8 mouse cellular contexts compared by ENCODE assay signal in genomic region chr1:74296477-74296876, GRCm38 (mm10). TPM values are rescaled to one million over a fixed set of nuclear protein-coding genes. Genes with fewer than 3 reads are reported as not detected.
A peak's percentile ranks its signal among the peaks of the same experiment; 100 is the strongest.
DNase-seq lines count a peak whose midpoint lies in the region; ATAC-seq and TF ChIP-seq lines count a peak whose summit lies in the region.

No protein-coding gene starts in this region.

- TF ChIP-seq EP300 in liver, embryonic 14.5 days (IDR thresholded peaks at IDR 0.05; ENCODE audit: low read depth), result no peak

- peak overlapping the region; percentile 75 for H3K4me2 ChIP-seq in liver, embryonic 14.5 days (ENCODE audit: low read depth)

- DNase-seq in heart, embryonic 10.5 days (ENCODE audit: low spot score), result no peak
- DNase-seq in heart, postnatal 14 days, result no peak
- peak; percentile 55 for DNase-seq in 3T3-L1 (ENCODE audit: low read depth, low spot score)
- no peak for DNase-seq in liver, embryonic 14.5 days (ENCODE audit: low read depth in 3 of 3, low spot score in 3 of 3)
- DNase-seq in right cerebral cortex, adult 2 months (ENCODE audit: low spot score in 2 of 2), result no peak
- no peak for DNase-seq in natural killer cell, adult 2 months (ENCODE audit: low spot score in 2 of 2)
- DNase-seq in layer of hippocampus, adult 9-11 months, result no peak

- H3K27ac ChIP-seq in heart, embryonic 10.5 days, result peak overlapping the region; percentile 93
- H3K27ac ChIP-seq in embryonic fibroblast, embryonic 13.5 days (ENCODE audit: insufficient read depth, low read length), result peak overlapping the region; percentile 91
- peak overlapping the region; percentile 90 for H3K27ac ChIP-seq in liver, embryonic 14.5 days

- whole genome bisulfite sequencing in heart, embryonic 10.5 days, result 24% methylated on average over 6 of the region's 6 CpGs
- WGBS in liver, embryonic 14.5 days (ENCODE audit: insufficient replicate concordance), result 61% methylated on average over 6 of the region's 6 CpGs

- TF ChIP-seq CTCF in embryonic fibroblast, embryonic 13.5 days (IDR thresholded peaks at IDR 0.05; ENCODE audit: borderline replicate concordance, insufficient read depth, low read length), result no peak
- no peak for TF ChIP-seq CTCF in liver, embryonic 14.5 days (IDR thresholded peaks at IDR 0.05; ENCODE audit: low read depth)

- peak overlapping the region; percentile 66 for H3K9ac ChIP-seq in liver, embryonic 14.5 days (replicated peaks)

- peaks cover 33% of the 10 kb centered on the region for H3K36me3 ChIP-seq in heart, embryonic 10.5 days
- peaks cover 2% of the 10 kb centered on the region; the same call in 1 of the 2 replicates for H3K36me3 ChIP-seq in liver, embryonic 14.5 days (replicated peaks; ENCODE audit: control insufficient read depth, insufficient read depth, low read depth)

- ATAC-seq in liver, embryonic 14.5 days (ENCODE audit: insufficient read depth), result no peak

- H3K27me3 ChIP-seq in heart, embryonic 10.5 days (ENCODE audit: insufficient read depth, poor library complexity, severe bottlenecking), result no peaks in the 10 kb centered on the region
- no peaks in the 10 kb centered on the region for H3K27me3 ChIP-seq in liver, embryonic 14.5 days (ENCODE audit: control insufficient read depth, insufficient read depth, low read length)

- peaks cover 91% of the 10 kb centered on the region for H3K4me1 ChIP-seq in heart, embryonic 10.5 days
- H3K4me1 ChIP-seq in embryonic fibroblast, embryonic 13.5 days (ENCODE audit: control insufficient read depth, insufficient read depth, low read length), result peaks cover 39% of the 10 kb centered on the region
- H3K4me1 ChIP-seq in liver, embryonic 14.5 days (replicated peaks; ENCODE audit: control insufficient read depth in 2 of 2, insufficient read depth in 2 of 2, low read length in 1 of 2), result peaks cover 35 to 44% of the 10 kb centered on the region in 2 experiments

- H3K9me3 ChIP-seq in heart, embryonic 10.5 days, result no peaks in the 10 kb centered on the region
- H3K9me3 ChIP-seq in liver, embryonic 14.5 days (ENCODE audit: control insufficient read depth, low read length), result no peaks in the 10 kb centered on the region

- intact Hi-C loops in heart, postnatal 14 days (cut with DNase I), result no loop called here

- TF ChIP-seq POLR2A in embryonic fibroblast, embryonic 13.5 days (IDR thresholded peaks at IDR 0.05; ENCODE audit: low read depth, low read length), result no peak

- H3K4me3 ChIP-seq in heart, embryonic 10.5 days, result peak overlapping the region; percentile 52
- H3K4me3 ChIP-seq in embryonic fibroblast, embryonic 13.5 days (ENCODE audit: insufficient read depth, low read length), result no peak overlapping the region
- H3K4me3 ChIP-seq in liver, embryonic 14.5 days (ENCODE audit: insufficient read depth in 1 of 2, low read depth in 2 of 2, low read length in 2 of 2), result peak overlapping the region; percentile 36 to 52

RNA-seq across cellular contexts. Expression of gene Tmbim1, which starts 8.9 kb away (rescaled TPM):
- polyA plus RNA-seq in heart, embryonic 10.5 days (2016; fragmentation: Nextera tagmentation; extraction: Ambion mirVana), result 25.5 and 33.1 TPM in 2 replicates
- total RNA-seq in heart, postnatal 14 days (2021), result 10 to 100 TPM; 34.6 to 39.4 TPM
- polyA plus RNA-seq in embryonic fibroblast, embryonic 13.5 days (2011; ENCODE audit: insufficient read length, low read depth, missing spikeins), result 88.6 and 115 TPM in 2 replicates
- polyA plus RNA-seq in liver, embryonic 14.5 days (2012; rRNA removed), result 6.7 and 10.5 TPM in 2 replicates
- 10.1 and 11.7 TPM in 2 replicates for polyA plus RNA-seq in liver, embryonic 14.5 days (2014; fragmentation: Nextera tagmentation; extraction: Ambion mirVana)

RNA-seq across cellular contexts. Expression of gene Pnkd, which starts 11.7 kb away (rescaled TPM):
- polyA plus RNA-seq in heart, embryonic 10.5 days (2016; fragmentation: Nextera tagmentation; extraction: Ambion mirVana), result 170 and 253 TPM in 2 replicates
- total RNA-seq in heart, postnatal 14 days (2021), result 100 to 1,000 TPM; 190 to 191 TPM
- 19.6 and 21.5 TPM in 2 replicates for polyA plus RNA-seq in embryonic fibroblast, embryonic 13.5 days (2011; ENCODE audit: insufficient read length, low read depth, missing spikeins)
- polyA plus RNA-seq in liver, embryonic 14.5 days (2012; rRNA removed), result 16.8 and 17.8 TPM in 2 replicates
- 42.1 and 42.6 TPM in 2 replicates for polyA plus RNA-seq in liver, embryonic 14.5 days (2014; fragmentation: Nextera tagmentation; extraction: Ambion mirVana)

RNA-seq across cellular contexts. Expression of gene Aamp, which starts 11.9 kb away (rescaled TPM):
- polyA plus RNA-seq in heart, embryonic 10.5 days (2016; fragmentation: Nextera tagmentation; extraction: Ambion mirVana), result 224 and 261 TPM in 2 replicates
- 10 to 100 TPM; 95.5 to 98.9 TPM for total RNA-seq in heart, postnatal 14 days (2021)
- 85.7 and 90.3 TPM in 2 replicates for polyA plus RNA-seq in embryonic fibroblast, embryonic 13.5 days (2011; ENCODE audit: insufficient read length, low read depth, missing spikeins)
- polyA plus RNA-seq in liver, embryonic 14.5 days (2012; rRNA removed), result 47.3 and 55.8 TPM in 2 replicates
- 84.4 and 89.0 TPM in 2 replicates for polyA plus RNA-seq in liver, embryonic 14.5 days (2014; fragmentation: Nextera tagmentation; extraction: Ambion mirVana)

RNA-seq across cellular contexts. Expression of gene Gpbar1, which starts 18.1 kb away (rescaled TPM):
- polyA plus RNA-seq in heart, embryonic 10.5 days (2016; fragmentation: Nextera tagmentation; extraction: Ambion mirVana), result 0.70 and 1.7 TPM in 2 replicates
- total RNA-seq in heart, postnatal 14 days (2021), result not detected
- polyA plus RNA-seq in embryonic fibroblast, embryonic 13.5 days (2011; ENCODE audit: insufficient read length, low read depth, missing spikeins), result 0.92 and 1.3 TPM in 2 replicates
- polyA plus RNA-seq in liver, embryonic 14.5 days (2012; rRNA removed), result 0.57 and 1.0 TPM in 2 replicates
- polyA plus RNA-seq in liver, embryonic 14.5 days (2014; fragmentation: Nextera tagmentation; extraction: Ambion mirVana), result 0.56 and 1.1 TPM in 2 replicates
